Mouse (Mus musculus) ES-Bruce4 (cell line): ENCODE results near the gene Gm10272.
"Not testable (repeated sequence)": the region's sequence is repeated elsewhere in the genome, so short reads cannot be mapped to it uniquely, and the experiment has no call there.

Source experiments
- CTCF ChIP-seq: IDR thresholded peaks from one replicate; pipeline ENCODE4 v1.8.1; 2011; ENCODE audit warnings: low read depth, low read length
- EP300 ChIP-seq: IDR thresholded peaks from 2 replicates; pipeline ENCODE4 v1.6.1; 2011; ENCODE audit warnings: low read depth, low read length; ENCODE audit not compliant: insufficient read depth
- POLR2A ChIP-seq: IDR thresholded peaks from one replicate; pipeline ENCODE4 v1.8.1; 2011; ENCODE audit warnings: low read length; ENCODE audit not compliant: insufficient read depth

- TF ChIP-seq CTCF, POLR2A, EP300: not testable (repeated sequence)
Measured at GRCm38 (mm10) chr10:77690356-77690807, 16.0 kb upstream of the Gm10272 start, which contains the start of gene Gm19402.
